Mouse (Mus musculus) midbrain, embryonic 11.5 days (tissue): ENCODE measurements around the gene Trim7. TPM values are rescaled to one million over a fixed set of nuclear protein-coding genes. Genes with fewer than 3 reads are reported as not detected.
"Not testable (repeated sequence)": the region's sequence is repeated elsewhere in the genome, so short reads cannot be mapped to it uniquely, and the experiment has no call there.

ENCODE experiments used
- ATAC-seq: fragments of 200-750 bp; cut with Nextera tagmentation; 2 replicates; pipeline ENCODE4 v1.8.0; 2017; ENCODE audit warnings: moderate TSS enrichment, moderate library complexity; ENCODE audit not compliant: low FRiP score
- DNase-seq: peaks from one replicate; pipeline ENCODE4 v3.0.0; 2015; ENCODE audit warnings: low spot score; ENCODE audit errors: missing footprints
- H3K27ac ChIP-seq: fragments of 300-500 bp; sonication (generic); 2 replicates; pipeline ENCODE4 v1.5.1; 2014; ENCODE audit warnings: low read depth, low read length
- H3K27me3 ChIP-seq: fragments of 300-500 bp; sonication (generic); 2 replicates; pipeline ENCODE4 v1.6.1; 2014; ENCODE audit warnings: mild to moderate bottlenecking, low read length, moderate library complexity, mixed read lengths; ENCODE audit not compliant: control insufficient read depth, insufficient read depth
- H3K36me3 ChIP-seq: fragments of 300-500 bp; sonication (generic); 2 replicates; pipeline ENCODE4 v1.6.1; 2014; ENCODE audit warnings: mild to moderate bottlenecking, low read length, moderate library complexity, mixed read lengths; ENCODE audit not compliant: control insufficient read depth, insufficient read depth
- H3K4me1 ChIP-seq: fragments of 300-500 bp; sonication (generic); 2 replicates; pipeline ENCODE4 v1.6.1; 2014; ENCODE audit warnings: low read length; ENCODE audit not compliant: control insufficient read depth, insufficient read depth
- H3K4me2 ChIP-seq: fragments of 300-500 bp; sonication (generic); 2 replicates; pipeline ENCODE4 v1.6.1; 2014; ENCODE audit warnings: mild to moderate bottlenecking, moderate library complexity
- H3K4me3 ChIP-seq: fragments of 300-500 bp; sonication (generic); 2 replicates; pipeline ENCODE4 v1.5.1; 2014; ENCODE audit warnings: low read depth, low read length
- H3K9ac ChIP-seq: fragments of 300-500 bp; sonication (generic); 2 replicates; pipeline ENCODE4 v1.6.1; 2014; ENCODE audit warnings: low read length
- H3K9me3 ChIP-seq: fragments of 300-500 bp; sonication (generic); 2 replicates; pipeline ENCODE4 v1.6.1; 2016; ENCODE audit warnings: low read length; ENCODE audit not compliant: control insufficient read depth
- WGBS: fragments of 180-500 bp; shearing (Covaris S2); extraction: QIAGEN DNeasy Blood & Tissue Kit; methylation state at CpG from one replicate; pipeline ENCODE4 v1.1.7; 2014; 5-methylcytosine and 5-hydroxymethylcytosine counted together
- polyA plus RNA-seq: library from polyadenylated mRNA; unstranded; fragments of >200 nt; fragmentation: Nextera tagmentation; extraction: Ambion mirVana; gene quantifications from 2 replicates; pipeline ENCODE4 v1.2.1, GENCODE M21; 2014

Gene Trim7
- polyA plus RNA-seq, 1 experiment from 2014 or later: 0.40 TPM

- Histone ChIP-seq H3K27ac (no peak overlapping the region), H3K4me3 (no peak overlapping the region), H3K4me2 (no peak overlapping the region), H3K4me1 (peaks cover 2% of the 10 kb centered on the region), H3K9me3 (no peaks in the 10 kb centered on the region), H3K27me3 (no peaks in the 10 kb centered on the region), H3K36me3 (no peaks in the 10 kb centered on the region), H3K9ac (no peak overlapping the region)
- DNase-seq (no peak), ATAC-seq (no peak)
- WGBS: 97% methylated on average over 1 of the region's 1 CpGs
Observed at GRCm38 (mm10) chr11:48876680-48877079, 50.7 kb downstream of the Trim7 start.

GRCm38 (mm10) chr11:48898812-48899431 lies 73.0 kb downstream of the Trim7 start:
- no peaks in the 10 kb centered on the region for H3K36me3 ChIP-seq
- H3K27me3 ChIP-seq: no peaks in the 10 kb centered on the region
- ATAC-seq: no peak
- H3K4me1 ChIP-seq: no peaks in the 10 kb centered on the region
- H3K4me2 ChIP-seq: no peak overlapping the region
- 71% methylated on average over 2 of the region's 2 CpGs for WGBS
- H3K27ac ChIP-seq: no peak overlapping the region
- no peak overlapping the region for H3K9ac ChIP-seq
- H3K9me3 ChIP-seq: no peaks in the 10 kb centered on the region
- DNase-seq: no peak
- H3K4me3 ChIP-seq: no peak overlapping the region

- H3K4me2 ChIP-seq, H3K36me3 ChIP-seq, H3K9me3 ChIP-seq, DNase-seq, H3K4me3 ChIP-seq, ATAC-seq, H3K9ac ChIP-seq, H3K27ac ChIP-seq, H3K27me3 ChIP-seq, H3K4me1 ChIP-seq: not testable (repeated sequence)
- 78% methylated on average over 6 of the region's 6 CpGs for whole genome bisulfite sequencing
Observed at GRCm38 (mm10) chr11:48900654-48901566, 75.0 kb downstream of the Trim7 start.

- not testable (repeated sequence) for H3K36me3 ChIP-seq, H3K4me1 ChIP-seq, H3K27me3 ChIP-seq, ATAC-seq, H3K4me3 ChIP-seq, DNase-seq, H3K4me2 ChIP-seq, H3K9ac ChIP-seq, H3K27ac ChIP-seq, H3K9me3 ChIP-seq
- 95% methylated on average over 1 of the region's 1 CpGs for WGBS
Observed at GRCm38 (mm10) chr11:48901567-48901930, 75.6 kb downstream of the Trim7 start.

Other genes with a start within 250 kb of the Trim7 start
- gene Rack1, start 25.8 kb upstream of the Trim7 start, polyA plus RNA-seq: 592 and 633 TPM in 2 replicates
- gene Trim41, start 8.8 kb upstream of the Trim7 start, polyA plus RNA-seq: 3.6 and 3.9 TPM in 2 replicates
- gene Gm12184, start 515 bp downstream of the Trim7 start, polyA plus RNA-seq: 7.4 and 11.5 TPM in 2 replicates
- 2.2 and 2.3 TPM in 2 replicates for gene Irgm1, start 45.5 kb downstream of the Trim7 start, polyA plus RNA-seq
- 0.10 and 0.21 TPM in 2 replicates for gene Gm5431, start 76.1 kb downstream of the Trim7 start, polyA plus RNA-seq
- gene Psme2b, start 120.0 kb downstream of the Trim7 start, polyA plus RNA-seq: 1.3 and 1.8 TPM in 2 replicates
- gene Olfr56, start 152.7 kb downstream of the Trim7 start, polyA plus RNA-seq: not detected in 2 replicates
- gene 9930111J21Rik1, start 153.3 kb downstream of the Trim7 start, polyA plus RNA-seq: 0.20 and 0.29 TPM in 2 replicates
- not detected in 2 replicates for gene Gm12185, start 166.1 kb downstream of the Trim7 start, polyA plus RNA-seq
- 0.05 TPM in 1 of 2 replicates, not detected in the other for gene Tgtp1, start 168.0 kb downstream of the Trim7 start, polyA plus RNA-seq
- gene 9930111J21Rik2, start 225.1 kb downstream of the Trim7 start, polyA plus RNA-seq: 0.26 and 0.47 TPM in 2 replicates
- gene Tgtp2, start 238.1 kb downstream of the Trim7 start, polyA plus RNA-seq: not detected in 2 replicates